Mouse (Mus musculus) brain, embryonic 14.5 days (tissue): ENCODE results near the gene Prss48.

Experiments used
- CTCF ChIP-seq: fragments of 200-500 bp; IDR thresholded peaks from 2 replicates; pipeline ENCODE4 v1.5.1; 2012; ENCODE audit warnings: inconsistent platforms, mild to moderate bottlenecking, moderate library complexity, borderline replicate concordance; ENCODE audit not compliant: insufficient read depth, insufficient read length; ENCODE audit errors: extremely low read depth
- POLR2A ChIP-seq: fragments of 200-500 bp; IDR thresholded peaks from 2 replicates; pipeline ENCODE4 v1.6.1; 2012; ENCODE audit warnings: mild to moderate bottlenecking, inconsistent platforms, borderline replicate concordance; ENCODE audit not compliant: poor library complexity, insufficient read depth, insufficient read length, severe bottlenecking; ENCODE audit errors: extremely low read depth

DNA sequence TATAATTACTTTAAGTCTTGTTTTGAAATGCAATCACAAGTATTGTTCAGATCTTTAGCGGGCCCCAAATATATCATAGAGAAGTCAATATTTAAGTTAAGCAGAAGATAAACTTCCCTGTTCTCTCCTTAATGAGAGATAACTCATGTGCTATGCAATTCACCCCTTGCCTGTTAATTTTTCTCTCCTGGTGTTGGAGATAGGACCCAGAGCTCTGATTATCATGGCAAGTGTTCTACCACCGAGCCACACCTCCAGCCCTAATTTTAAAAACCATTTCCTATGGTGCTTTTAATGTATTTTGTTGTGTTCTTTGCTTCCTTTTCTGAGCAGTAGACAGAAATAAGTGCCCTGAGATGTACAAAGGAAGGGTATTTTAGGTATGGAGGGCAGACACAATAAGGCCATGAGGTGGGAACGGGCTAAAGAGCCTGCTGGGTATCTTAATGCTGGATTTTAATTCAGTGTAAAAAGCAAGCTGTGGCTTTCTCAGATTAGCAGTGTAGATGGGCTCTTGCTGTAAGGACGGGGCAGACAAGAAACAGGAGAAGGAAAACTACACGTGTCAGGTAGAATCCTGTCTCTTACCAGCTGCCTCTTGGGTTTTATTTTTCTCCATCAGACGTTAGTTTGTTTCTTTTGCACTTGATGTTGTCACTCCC is 11.0 kb downstream of the Prss48 start:
- TF ChIP-seq CTCF (no peak), POLR2A (no peak)
